Mouse (Mus musculus) C2C12 (cell line): ENCODE data around the gene Nlrp6. TPM values are rescaled to one million over a fixed set of nuclear protein-coding genes. Genes with fewer than 3 reads are reported as not detected.

Experiments
- H3K27me3 ChIP-seq: one replicate; pipeline ENCODE4 v1.6.1; 2011; ENCODE audit not compliant: control insufficient read depth, insufficient read depth, insufficient read length
- H3K36me3 ChIP-seq: one replicate; pipeline ENCODE4 v1.6.1; 2011; ENCODE audit not compliant: control insufficient read depth, insufficient read depth
- H3K4me3 ChIP-seq: one replicate; pipeline ENCODE4 v1.5.1; 2011; ENCODE audit warnings: mild to moderate bottlenecking, control low read depth; ENCODE audit not compliant: poor library complexity, insufficient read depth, severe bottlenecking
- H3K79me2 ChIP-seq: one replicate; pipeline ENCODE4 v1.6.1; 2011; ENCODE audit not compliant: control insufficient read depth, insufficient read depth
- H3K79me3 ChIP-seq: one replicate; pipeline ENCODE4 v1.6.1; 2011; ENCODE audit warnings: low read depth, control low read depth
- H3ac ChIP-seq: one replicate; pipeline ENCODE3; 2011; ENCODE audit warnings: low read depth; ENCODE audit not compliant: control insufficient read depth, insufficient read length
- CEBPB ChIP-seq: IDR thresholded peaks from one replicate; pipeline ENCODE4 v1.6.1; 2011; ENCODE audit warnings: low read depth, mild to moderate bottlenecking, control low read depth, moderate library complexity
- CTCF ChIP-seq: IDR thresholded peaks from one replicate; pipeline ENCODE4 v1.5.1; 2011; ENCODE audit not compliant: control insufficient read depth, insufficient read depth, insufficient read length
- FOSL1 ChIP-seq: IDR thresholded peaks from one replicate; pipeline ENCODE4 v1.8.0; 2011; ENCODE audit warnings: mild to moderate bottlenecking, low read length; ENCODE audit not compliant: poor library complexity, insufficient read depth, severe bottlenecking
- MAX ChIP-seq: IDR thresholded peaks from one replicate; pipeline ENCODE4 v1.6.1; 2011; ENCODE audit warnings: mild to moderate bottlenecking, control low read depth
- MYOD1 ChIP-seq: IDR thresholded peaks from one replicate; pipeline ENCODE4 v1.6.1; 2011; ENCODE audit warnings: low read depth; ENCODE audit not compliant: control insufficient read depth, insufficient read length
- MYOG ChIP-seq: IDR thresholded peaks from one replicate; pipeline ENCODE4 v1.6.1; 2011; ENCODE audit not compliant: control insufficient read depth, insufficient read length; ENCODE audit errors: extremely low read depth
- USF1 ChIP-seq: IDR thresholded peaks from one replicate; pipeline ENCODE4 v1.6.1; 2011; ENCODE audit warnings: low read depth, mild to moderate bottlenecking, control low read depth, moderate library complexity
- polyA plus RNA-seq: library from polyadenylated mRNA; unstranded; fragments of >200 nt; fragmentation: generic; extraction: Trizol; gene quantifications from one replicate; pipeline ENCODE4 v1.2.1, GENCODE M21; 2012; ENCODE audit warnings: missing spikeins

Gene Nlrp6
- polyA plus RNA-seq, 1 experiment: 0.01 TPM

GRCm38 (mm10) chr7:140944236-140944635 lies 23.5 kb downstream of the Nlrp6 start:
- Histone ChIP-seq H3K79me3 (no peaks in the 10 kb centered on the region), H3K27me3 (no peaks in the 10 kb centered on the region), H3K36me3 (peaks cover 11% of the 10 kb centered on the region), H3ac (no peak overlapping the region), H3K4me3 (no peak overlapping the region), H3K79me2 (no peaks in the 10 kb centered on the region)
- TF ChIP-seq MAX (no peak), MYOG (no peak), CEBPB (no peak), MYOD1 (no peak), CTCF (no peak), USF1 (no peak), FOSL1 (no peak)

- no peaks in the 10 kb centered on the region for H3K27me3 ChIP-seq
- H3ac ChIP-seq: no peak overlapping the region
- no peaks in the 10 kb centered on the region for H3K79me3 ChIP-seq
- TF ChIP-seq MYOD1: no peak
- no peak for TF ChIP-seq MYOG
- no peak for TF ChIP-seq CTCF
- TF ChIP-seq MAX: no peak
- TF ChIP-seq USF1: no peak
- no peak for TF ChIP-seq FOSL1
- no peak for TF ChIP-seq CEBPB
- H3K79me2 ChIP-seq: no peaks in the 10 kb centered on the region
- no peak overlapping the region for H3K4me3 ChIP-seq
- peaks cover 13% of the 10 kb centered on the region for H3K36me3 ChIP-seq
Measured at GRCm38 (mm10) chr7:140945247-140945646, 24.5 kb downstream of the Nlrp6 start.

- Histone ChIP-seq H3K4me3 (no peak overlapping the region), H3K36me3 (peaks cover 13% of the 10 kb centered on the region), H3ac (no peak overlapping the region), H3K79me3 (no peaks in the 10 kb centered on the region), H3K79me2 (peaks cover 7% of the 10 kb centered on the region), H3K27me3 (no peaks in the 10 kb centered on the region)
- TF ChIP-seq MYOD1 (no peak), MAX (no peak), USF1 (no peak), MYOG (no peak), CTCF (no peak), CEBPB (no peak), FOSL1 (no peak)
Measured at GRCm38 (mm10) chr7:140946311-140946710, 25.6 kb downstream of the Nlrp6 start.

- no peak overlapping the region for H3K4me3 ChIP-seq
- peaks cover 14% of the 10 kb centered on the region for H3K79me2 ChIP-seq
- no peak overlapping the region for H3ac ChIP-seq
- H3K36me3 ChIP-seq: peaks cover 13% of the 10 kb centered on the region
- TF ChIP-seq CTCF: no peak
- TF ChIP-seq MYOD1: no peak
- no peak for TF ChIP-seq MYOG
- no peak for TF ChIP-seq CEBPB
- no peak for TF ChIP-seq USF1
- TF ChIP-seq MAX: no peak
- no peak for TF ChIP-seq FOSL1
- H3K79me3 ChIP-seq: peaks cover 5% of the 10 kb centered on the region
- H3K27me3 ChIP-seq: no peaks in the 10 kb centered on the region
Measured at GRCm38 (mm10) chr7:140946980-140947379, 26.3 kb downstream of the Nlrp6 start.

GRCm38 (mm10) chr7:140948161-140948560 lies 27.5 kb downstream of the Nlrp6 start:
- Histone ChIP-seq H3K27me3 (no peaks in the 10 kb centered on the region), H3K79me2 (peaks cover 26% of the 10 kb centered on the region), H3K4me3 (no peak overlapping the region), H3K36me3 (peaks cover 17% of the 10 kb centered on the region), H3ac (no peak overlapping the region), H3K79me3 (peaks cover 14% of the 10 kb centered on the region)
- TF ChIP-seq CTCF (no peak), MYOG (no peak), FOSL1 (no peak), USF1 (no peak), MAX (no peak), MYOD1 (no peak), CEBPB (no peak)

GRCm38 (mm10) chr7:140949255-140949654 lies 28.6 kb downstream of the Nlrp6 start:
- TF ChIP-seq FOSL1: no peak
- TF ChIP-seq MYOG: no peak
- no peak for TF ChIP-seq USF1
- no peak for TF ChIP-seq MYOD1
- TF ChIP-seq MAX: no peak
- TF ChIP-seq CTCF: no peak
- no peak for TF ChIP-seq CEBPB
- Histone ChIP-seq H3K79me3 (peaks cover 25% of the 10 kb centered on the region), H3K27me3 (no peaks in the 10 kb centered on the region), H3ac (no peak overlapping the region), H3K79me2 (peaks cover 37% of the 10 kb centered on the region), H3K36me3 (peaks cover 18% of the 10 kb centered on the region), H3K4me3 (no peak overlapping the region)
